Mouse (Mus musculus) heart, postnatal 0 days (tissue): ENCODE results near the gene Sp9. TPM values are rescaled to one million over a fixed set of nuclear protein-coding genes. Genes with fewer than 3 reads are reported as not detected.

ENCODE experiments used
- ATAC-seq: fragments of 200-750 bp; cut with Nextera tagmentation; 2 replicates; pipeline ENCODE4 v1.8.0; 2017; ENCODE audit warnings: low read depth, moderate number of reproducible peaks, moderate library complexity; ENCODE audit not compliant: insufficient read depth
- DNase-seq: peaks from one replicate; pipeline ENCODE4 v3.0.0-alpha.2; 2016; ENCODE audit warnings: low spot score
- H3K27ac ChIP-seq: fragments of 300-500 bp; sonication (generic); 2 replicates; pipeline ENCODE4 v1.5.1; 2014; ENCODE audit warnings: low read depth, mild to moderate bottlenecking
- H3K27me3 ChIP-seq: fragments of 300-500 bp; sonication (generic); 2 replicates; pipeline ENCODE4 v1.6.1; 2014; ENCODE audit warnings: low read length, mixed read lengths; ENCODE audit not compliant: control insufficient read depth, insufficient read depth
- H3K36me3 ChIP-seq: fragments of 300-500 bp; sonication (generic); replicated peaks from 2 replicates; pipeline ENCODE4 v1.6.1; 2014; ENCODE audit warnings: low read length, mixed read lengths; ENCODE audit not compliant: control insufficient read depth, insufficient read depth
- H3K4me1 ChIP-seq: fragments of 300-500 bp; sonication (generic); 2 replicates; pipeline ENCODE4 v1.6.1; 2014; ENCODE audit warnings: antibody characterized with exemption; ENCODE audit not compliant: control insufficient read depth, insufficient read depth
- H3K4me2 ChIP-seq: fragments of 300-500 bp; sonication (generic); 2 replicates; pipeline ENCODE4 v1.6.1; 2014; ENCODE audit warnings: low read depth, mild to moderate bottlenecking, low read length, moderate library complexity
- H3K4me3 ChIP-seq: fragments of 300-500 bp; sonication (generic); 2 replicates; pipeline ENCODE4 v1.5.1; 2014; ENCODE audit warnings: low read depth, low read length
- H3K9ac ChIP-seq: fragments of 300-500 bp; sonication (generic); replicated peaks from 2 replicates; pipeline ENCODE4 v1.6.1; 2014; ENCODE audit warnings: low read depth, low read length, mixed read lengths
- H3K9me3 ChIP-seq: fragments of 300-500 bp; sonication (generic); replicated peaks from 2 replicates; pipeline ENCODE4 v1.6.1; 2016; ENCODE audit warnings: low read length; ENCODE audit not compliant: control insufficient read depth
- CTCF ChIP-seq: IDR thresholded peaks from 2 replicates; pipeline ENCODE4 v1.5.1; 2016; ENCODE audit warnings: antibody characterized with exemption, control low read depth, low read depth
- EP300 ChIP-seq: IDR thresholded peaks from 2 replicates; pipeline ENCODE4 v1.6.1; 2016; ENCODE audit warnings: antibody characterized with exemption, low read depth
- WGBS: fragments of 180-500 bp; shearing (Covaris S2); extraction: QIAGEN DNeasy Blood & Tissue Kit; methylation state at CpG from one replicate; pipeline ENCODE4 v1.1.7; 2014; 5-methylcytosine and 5-hydroxymethylcytosine counted together
- polyA plus RNA-seq: library from polyadenylated mRNA; unstranded; fragments of >200 nt; fragmentation: Nextera tagmentation; extraction: Ambion mirVana; gene quantifications from 2 replicates; pipeline ENCODE4 v1.2.1, GENCODE M21; 2015
- total RNA-seq: library from RNA; depleted of rRNA; stranded (reverse); fragments of >200 nt; gene quantifications from 2 replicates; pipeline ENCODE4 v1.2.3, GENCODE M21; 2014; ENCODE audit warnings: low replicate concordance; rRNA removed

Gene Sp9
- total RNA-seq (not detected in 2 replicates), polyA plus RNA-seq (not detected in 2 replicates)

DNA sequence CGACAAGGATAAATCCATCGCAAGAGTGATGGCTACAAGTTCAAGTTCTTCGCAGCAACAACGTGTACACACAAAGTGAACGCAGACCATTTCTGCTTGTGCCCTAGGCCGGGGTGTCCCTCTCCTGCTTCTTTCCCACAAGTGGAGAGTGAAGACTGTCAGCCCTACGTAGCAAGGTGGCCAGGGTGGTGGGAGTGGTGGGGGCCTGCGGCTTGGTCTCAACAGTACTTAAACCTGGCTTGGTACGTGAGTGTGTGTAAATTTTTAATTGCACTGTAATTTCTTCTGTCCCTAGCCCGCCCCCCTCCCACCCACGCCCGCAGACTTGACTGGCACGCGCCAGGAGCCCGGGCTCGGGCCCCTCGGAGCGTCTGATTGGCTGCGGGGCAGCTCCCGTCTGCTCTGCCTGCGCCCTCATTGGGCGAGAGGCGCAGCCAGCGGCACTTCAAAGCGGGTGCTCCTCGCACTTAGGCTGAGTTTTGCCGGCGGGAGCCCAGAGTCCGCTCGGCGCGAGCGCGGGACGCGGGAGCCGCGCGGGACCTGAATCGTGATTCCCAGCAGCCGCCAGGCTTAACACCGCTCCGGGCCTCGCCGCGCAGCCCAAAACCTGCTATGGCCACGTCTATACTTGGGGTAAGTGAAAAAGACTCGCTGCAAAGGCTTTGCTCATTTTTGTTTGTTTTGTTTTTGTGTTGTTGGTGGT, at the start of gene Sp9:
Gene Sp9, plus strand, starts transcription at position 467 of the 703 bp plus-strand sequence.
- peak; percentile 31; the same call in 1 of the 2 replicates for ATAC-seq
- peaks cover 89% of the 10 kb centered on the region for H3K27me3 ChIP-seq

DNA sequence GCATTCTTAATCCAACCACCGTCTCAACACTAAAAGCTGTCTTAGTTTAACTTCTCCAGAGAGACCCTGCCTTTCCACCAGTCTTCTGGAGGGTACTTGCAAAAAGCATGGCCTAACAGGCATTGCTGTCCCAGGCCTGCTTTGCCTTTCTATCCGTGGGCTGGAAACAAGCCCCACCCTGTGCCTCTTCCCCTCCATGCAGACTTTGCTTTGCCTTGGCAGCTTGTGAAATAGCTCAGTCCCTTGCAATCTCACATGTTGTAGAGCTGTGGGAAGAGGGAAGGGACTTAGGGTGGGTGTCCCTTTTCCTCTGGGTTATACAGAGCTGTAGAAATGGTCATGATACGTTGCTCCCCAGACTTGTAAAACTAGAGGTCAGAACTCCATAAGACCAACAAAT, 40.6 kb upstream of the Sp9 start:
- Histone ChIP-seq H3K9me3 (no peaks in the 10 kb centered on the region), H3K36me3 (no peaks in the 10 kb centered on the region), H3K27me3 (no peaks in the 10 kb centered on the region), H3K9ac (no peak overlapping the region), H3K4me1 (no peaks in the 10 kb centered on the region), H3K27ac (no peak overlapping the region), H3K4me3 (no peak overlapping the region), H3K4me2 (no peak overlapping the region)
- WGBS = 42% methylated on average over 3 of the region's 3 CpGs
- DNase-seq (no peak), ATAC-seq (no peak)
- TF ChIP-seq CTCF = no peak
- TF ChIP-seq EP300 = no peak

More for the DNA sequence above, at the start of gene Sp9:
- no peaks in the 10 kb centered on the region for H3K36me3 ChIP-seq
- no peak for TF ChIP-seq CTCF
- TF ChIP-seq EP300 = no peak
- peaks cover 18% of the 10 kb centered on the region for H3K4me1 ChIP-seq
- no peak within 1 kb of the TSS for H3K27ac ChIP-seq
- H3K4me2 ChIP-seq = peak within 1 kb of the TSS; percentile 62
- DNase-seq = no peak
- H3K9me3 ChIP-seq = no peaks in the 10 kb centered on the region
- H3K4me3 ChIP-seq = peak within 1 kb of the TSS; percentile 43
- no peak within 1 kb of the TSS for H3K9ac ChIP-seq
- 1% methylated on average over 48 of the region's 48 CpGs for WGBS

- DNase-seq = no peak
- TF ChIP-seq CTCF (no peak), EP300 (no peak)
- H3K27ac ChIP-seq = no peak overlapping the region
- no peak overlapping the region for H3K4me2 ChIP-seq
- no peaks in the 10 kb centered on the region for H3K36me3 ChIP-seq
- H3K4me1 ChIP-seq = no peaks in the 10 kb centered on the region
- H3K27me3 ChIP-seq = no peaks in the 10 kb centered on the region
- ATAC-seq = no peak
- 72% methylated on average over 4 of the region's 4 CpGs for WGBS
- H3K9me3 ChIP-seq = no peaks in the 10 kb centered on the region
- H3K4me3 ChIP-seq = no peak overlapping the region
- no peak overlapping the region for H3K9ac ChIP-seq
Observed at GRCm38 (mm10) chr2:73241299-73241698, 30.4 kb upstream of the Sp9 start.

- DNase-seq (no peak), ATAC-seq (no peak)
- H3K27me3 ChIP-seq = no peaks in the 10 kb centered on the region
- H3K36me3 ChIP-seq = no peaks in the 10 kb centered on the region
- TF ChIP-seq EP300 (no peak), CTCF (no peak)
- no peaks in the 10 kb centered on the region for H3K9me3 ChIP-seq
- no peak overlapping the region for H3K9ac ChIP-seq
- H3K27ac ChIP-seq = no peak overlapping the region
- H3K4me2 ChIP-seq = no peak overlapping the region
- H3K4me3 ChIP-seq = no peak overlapping the region
- 78% methylated on average over 4 of the region's 4 CpGs for WGBS
- H3K4me1 ChIP-seq = no peaks in the 10 kb centered on the region
Observed at GRCm38 (mm10) chr2:73248701-73249100, 23.0 kb upstream of the Sp9 start.

GRCm38 (mm10) chr2:73263172-73263765, 8.5 kb upstream of the Sp9 start:
- H3K27me3 ChIP-seq = peaks cover 65% of the 10 kb centered on the region
- ATAC-seq (no peak), DNase-seq (no peak)
- H3K9me3 ChIP-seq = 0 out of 2 replicates have a peak, but pooled peaks cover 4% of the 10 kb centered on the region
- H3K4me3 ChIP-seq = peak overlapping the region; percentile 40
- TF ChIP-seq EP300 (no peak), CTCF (no peak)
- H3K36me3 ChIP-seq = no peaks in the 10 kb centered on the region
- H3K27ac ChIP-seq = no peak overlapping the region
- H3K4me1 ChIP-seq = no peaks in the 10 kb centered on the region
- H3K9ac ChIP-seq = no peak overlapping the region
- H3K4me2 ChIP-seq = peak overlapping the region; percentile 63
- 21% methylated on average over 16 of the region's 16 CpGs for WGBS
